Mouse (Mus musculus) hindbrain, embryonic 14.5 days (tissue): Measurements from ENCODE around the gene Olfr492. TPM values are rescaled to one million over a fixed set of nuclear protein-coding genes. Genes with fewer than 3 reads are reported as not detected.

ENCODE experiments used
- ATAC-seq: fragments of 200-750 bp; cut with Nextera tagmentation; 2 replicates; pipeline ENCODE4 v1.8.0; 2017; ENCODE audit warnings: moderate number of reproducible peaks, mild to moderate bottlenecking, moderate TSS enrichment, moderate library complexity; ENCODE audit not compliant: low FRiP score
- DNase-seq: peaks from one replicate; pipeline ENCODE4 v3.0.0-alpha.2; 2015; ENCODE audit warnings: low spot score
- H3K27ac ChIP-seq: fragments of 300-500 bp; sonication (generic); 2 replicates; pipeline ENCODE4 v1.5.1; 2014; ENCODE audit warnings: mild to moderate bottlenecking, moderate library complexity
- H3K27me3 ChIP-seq: fragments of 300-500 bp; sonication (generic); 2 replicates; pipeline ENCODE4 v1.6.1; 2014; ENCODE audit warnings: mild to moderate bottlenecking, low read length, mixed read lengths; ENCODE audit not compliant: control insufficient read depth, insufficient read depth
- H3K36me3 ChIP-seq: fragments of 300-500 bp; sonication (generic); replicated peaks from 2 replicates; pipeline ENCODE4 v1.6.1; 2014; ENCODE audit not compliant: control insufficient read depth, insufficient read depth
- H3K4me1 ChIP-seq: fragments of 300-500 bp; sonication (generic); replicated peaks from 2 replicates; pipeline ENCODE4 v1.6.1; 2014; ENCODE audit warnings: antibody characterized with exemption, low read length, mixed read lengths; ENCODE audit not compliant: control insufficient read depth, insufficient read depth
- H3K4me2 ChIP-seq: fragments of 300-500 bp; sonication (generic); replicated peaks from 2 replicates; pipeline ENCODE4 v1.6.1; 2014; ENCODE audit warnings: mild to moderate bottlenecking, moderate library complexity
- H3K4me3 ChIP-seq: fragments of 300-500 bp; sonication (generic); replicated peaks from 2 replicates; pipeline ENCODE4 v1.5.1; 2014; ENCODE audit warnings: mild to moderate bottlenecking, low read length
- H3K9ac ChIP-seq: fragments of 300-500 bp; sonication (generic); 2 replicates; pipeline ENCODE4 v1.6.1; 2014
- H3K9me3 ChIP-seq: fragments of 300-500 bp; sonication (generic); 2 replicates; pipeline ENCODE4 v1.6.1; 2016; ENCODE audit warnings: low read length; ENCODE audit not compliant: control insufficient read depth
- WGBS: fragments of 180-500 bp; shearing (Covaris S2); extraction: QIAGEN DNeasy Blood & Tissue Kit; methylation state at CpG from one replicate; pipeline ENCODE4 v1.1.7; 2014; 5-methylcytosine and 5-hydroxymethylcytosine counted together
- polyA plus RNA-seq: library from polyadenylated mRNA; unstranded; fragments of >200 nt; fragmentation: Nextera tagmentation; extraction: Ambion mirVana; gene quantifications from 2 replicates; pipeline ENCODE4 v1.2.1, GENCODE M21; 2014

The Olfr492 gene
- not detected in 2 replicates for polyA plus RNA-seq

DNA sequence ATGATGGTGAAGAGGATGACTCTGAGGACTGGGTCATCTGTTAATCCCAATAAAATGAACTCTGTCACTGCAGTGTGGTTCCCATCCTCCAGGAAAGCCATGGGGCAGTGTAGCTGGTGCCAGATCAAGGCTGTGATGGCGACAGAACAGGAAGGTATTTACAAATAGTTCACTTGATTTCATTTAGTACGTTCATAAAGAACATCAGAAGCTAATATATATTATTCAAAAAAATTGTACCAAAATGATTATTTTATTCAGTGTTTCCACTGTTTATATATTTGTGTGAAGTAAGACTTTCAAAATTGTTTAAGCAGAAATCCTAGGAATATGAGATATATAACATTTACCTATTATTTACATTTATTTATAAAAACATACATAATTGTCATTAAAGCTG, at the start of gene Olfr492:
Gene Olfr492 (minus strand): TSS at position 101 of the 400 bp plus-strand sequence.
- Histone ChIP-seq H3K36me3 (no peaks in the 10 kb centered on the region), H3K27me3 (no peaks in the 10 kb centered on the region), H3K9ac (no peak within 1 kb of the TSS), H3K4me2 (no peak within 1 kb of the TSS), H3K4me1 (no peaks in the 10 kb centered on the region), H3K9me3 (no peaks in the 10 kb centered on the region), H3K4me3 (no peak within 1 kb of the TSS), H3K27ac (no peak within 1 kb of the TSS)
- DNase-seq (no peak), ATAC-seq (no peak)
- 91% methylated on average over 2 of the region's 2 CpGs for WGBS

GRCm38 (mm10) chr7:108365035-108365434, 41.6 kb upstream of the Olfr492 start, which contains the start of gene Olfr494:
TSS of gene Olfr494 (plus strand) at chr7:108365335.
- no peak within 1 kb of the TSS for H3K9ac ChIP-seq
- H3K4me1 ChIP-seq: no peaks in the 10 kb centered on the region
- no peaks in the 10 kb centered on the region for H3K36me3 ChIP-seq
- ATAC-seq (no peak), DNase-seq (no peak)
- H3K9me3 ChIP-seq: no peaks in the 10 kb centered on the region
- H3K27me3 ChIP-seq: no peaks in the 10 kb centered on the region
- WGBS: 87% methylated on average over 3 of the region's 3 CpGs
- H3K27ac ChIP-seq: no peak within 1 kb of the TSS
- no peak within 1 kb of the TSS for H3K4me2 ChIP-seq
- H3K4me3 ChIP-seq: no peak within 1 kb of the TSS

GRCm38 (mm10) chr7:108346879-108347278, 23.4 kb upstream of the Olfr492 start, which contains the start of gene Olfr493:
TSS of gene Olfr493 (minus strand) at chr7:108346979.
- no peaks in the 10 kb centered on the region for H3K27me3 ChIP-seq

GRCm38 (mm10) chr7:108313151-108313550, 10.3 kb downstream of the Olfr492 start, which contains the start of gene Olfr491:
TSS of gene Olfr491 (plus strand) at chr7:108313451.
- Histone ChIP-seq H3K4me1 (no peaks in the 10 kb centered on the region), H3K27me3 (no peaks in the 10 kb centered on the region), H3K36me3 (no peaks in the 10 kb centered on the region), H3K9me3 (no peaks in the 10 kb centered on the region), H3K4me3 (no peak within 1 kb of the TSS), H3K9ac (no peak within 1 kb of the TSS), H3K27ac (no peak within 1 kb of the TSS), H3K4me2 (no peak within 1 kb of the TSS)
- ATAC-seq (no peak), DNase-seq (no peak)
- 74% methylated on average over 1 of the region's 1 CpGs for WGBS

More at GRCm38 (mm10) chr7:108346879-108347278, 23.4 kb upstream of the Olfr492 start, which contains the start of gene Olfr493:
- 75% methylated on average over 1 of the region's 1 CpGs for WGBS
- no peaks in the 10 kb centered on the region for H3K36me3 ChIP-seq
- no peak within 1 kb of the TSS for H3K9ac ChIP-seq
- H3K9me3 ChIP-seq: no peaks in the 10 kb centered on the region
- H3K4me1 ChIP-seq: no peaks in the 10 kb centered on the region
- no peak within 1 kb of the TSS for H3K27ac ChIP-seq
- DNase-seq (no peak), ATAC-seq (no peak)
- no peak within 1 kb of the TSS for H3K4me3 ChIP-seq
- H3K4me2 ChIP-seq: no peak within 1 kb of the TSS

- H3K27me3 ChIP-seq: no peaks in the 10 kb centered on the region
- H3K4me2 ChIP-seq: no peak within 1 kb of the TSS
- H3K9me3 ChIP-seq: no peaks in the 10 kb centered on the region
- no peaks in the 10 kb centered on the region for H3K36me3 ChIP-seq
- no peak within 1 kb of the TSS for H3K27ac ChIP-seq
- ATAC-seq (no peak), DNase-seq (no peak)
- no peaks in the 10 kb centered on the region for H3K4me1 ChIP-seq
- H3K4me3 ChIP-seq: no peak within 1 kb of the TSS
- no peak within 1 kb of the TSS for H3K9ac ChIP-seq
These were observed 34.6 kb downstream of the Olfr492 start, which contains the start of gene Olfr490 for GRCm38 (mm10) chr7:108288834-108289233. TSS of gene Olfr490 (minus strand) at chr7:108288934.

Other genes starting within 250 kb of the Olfr492 start
- gene Olfr481, start 243.8 kb downstream of the Olfr492 start, polyA plus RNA-seq: not detected in 2 replicates
- 0.13 TPM in 1 of 2 replicates, not detected in the other for gene Olfr482, start 226.1 kb downstream of the Olfr492 start, polyA plus RNA-seq
- not detected in 2 replicates for gene Olfr483, start 222.8 kb downstream of the Olfr492 start, polyA plus RNA-seq
- not detected in 2 replicates for gene Olfr484, start 196.2 kb downstream of the Olfr492 start, polyA plus RNA-seq
- not detected in 2 replicates for gene Olfr485, start 163.8 kb downstream of the Olfr492 start, polyA plus RNA-seq
- gene Olfr486, start 150.9 kb downstream of the Olfr492 start, polyA plus RNA-seq: not detected in 2 replicates
- gene Olfr487, start 109.0 kb downstream of the Olfr492 start, polyA plus RNA-seq: not detected in 2 replicates
- gene Olfr488, start 65.3 kb downstream of the Olfr492 start, polyA plus RNA-seq: not detected in 2 replicates
- not detected in 2 replicates for gene Olfr490, start 34.7 kb downstream of the Olfr492 start, polyA plus RNA-seq
- gene Olfr491, start 10.2 kb downstream of the Olfr492 start, polyA plus RNA-seq: not detected in 2 replicates
- gene Olfr493, start 23.3 kb upstream of the Olfr492 start, polyA plus RNA-seq: not detected in 2 replicates
- not detected in 2 replicates for gene Olfr494, start 41.7 kb upstream of the Olfr492 start, polyA plus RNA-seq
- not detected in 2 replicates for gene Olfr495, start 69.5 kb upstream of the Olfr492 start, polyA plus RNA-seq
- gene Olfr497, start 96.7 kb upstream of the Olfr492 start, polyA plus RNA-seq: not detected in 2 replicates
- not detected in 2 replicates for gene Olfr498, start 141.7 kb upstream of the Olfr492 start, polyA plus RNA-seq
- gene Olfr502, start 201.4 kb upstream of the Olfr492 start, polyA plus RNA-seq: not detected in 2 replicates
- not detected in 2 replicates for gene Olfr503, start 220.9 kb upstream of the Olfr492 start, polyA plus RNA-seq
- gene Olfr504, start 242.1 kb upstream of the Olfr492 start, polyA plus RNA-seq: not detected in 2 replicates